Mouse (Mus musculus) left cerebral cortex, adult 6 months (tissue): ENCODE data around the gene Ppp1r12c. TPM values are rescaled to one million over a fixed set of nuclear protein-coding genes. Genes with fewer than 3 reads are reported as not detected.

Experiments used
- long read RNA-seq, 2 experiments: library from polyadenylated mRNA; unstranded; transcript quantifications; one replicate each; pipeline ENCODE4 v2.0.0; 2019 to 2020
- polyA plus RNA-seq: library from polyadenylated mRNA; unstranded; fragments of <200 nt; fragmentation: Nextera tagmentation; gene quantifications from 2 replicates; pipeline ENCODE4 v1.2.3, GENCODE M21; 2021

The Ppp1r12c gene
- 18.1 and 20.2 TPM in 2 replicates for polyA plus RNA-seq
- long read RNA-seq, experiment 1, transcript Ppp1r12c-201 (22 exons, 2,983 nt) = major isoform, 5 of 45 reads
- long read RNA-seq, experiment 1, partial matches to known transcripts = 32 of 45 reads
- long read RNA-seq, experiment 1, other reads (novel, unspliced or antisense) = 6 of 45 reads
- long read RNA-seq, experiment 2, partial matches to known transcripts = 25 of 33 reads
- long read RNA-seq, experiment 2, other reads (novel, unspliced or antisense) = 8 of 33 reads

GRCm38 (mm10) chr7:4501558-4502397 is at the start of gene Ppp1r12c:
Gene Ppp1r12c (minus strand): TSS chr7:4501680.

GRCm38 (mm10) chr7:4547221-4547641 is 45.8 kb upstream of the Ppp1r12c start, which contains the start of gene Syt5:
Gene Syt5 (minus strand): TSS chr7:4547541.

GRCm38 (mm10) chr7:4532005-4532729 is 30.7 kb upstream of the Ppp1r12c start, which contains the start of gene Dnaaf3:
Gene Dnaaf3 (minus strand): TSS chr7:4532453.

GRCm38 (mm10) chr7:4524212-4524922 is 22.9 kb upstream of the Ppp1r12c start, which contains the start of gene Tnni3:
Gene Tnni3 (minus strand): TSS chr7:4524229.

GRCm38 (mm10) chr7:4516332-4517050 is 15.0 kb upstream of the Ppp1r12c start, which contains the start of gene Tnnt1:
Gene Tnnt1 (minus strand): TSS chr7:4516382.

GRCm38 (mm10) chr7:4460576-4461434 is 40.7 kb downstream of the Ppp1r12c start, which contains the start of gene Eps8l1:
Gene Eps8l1 (plus strand): TSS chr7:4460674.

GRCm38 (mm10) chr7:4445216-4445791 is 56.2 kb downstream of the Ppp1r12c start, which contains the start of gene Rdh13:
Gene Rdh13 (minus strand): TSS chr7:4445649.

Other genes with a start within 250 kb of the Ppp1r12c start
- not detected in 2 replicates for gene Ncr1, start 164.0 kb downstream of the Ppp1r12c start, polyA plus RNA-seq
- not detected in 2 replicates for gene Gp6, start 103.9 kb downstream of the Ppp1r12c start, polyA plus RNA-seq
- 24.3 and 35.4 TPM in 2 replicates for gene Rdh13, start 56.0 kb downstream of the Ppp1r12c start, polyA plus RNA-seq
- 2.8 and 4.0 TPM in 2 replicates for gene Eps8l1, start 41.0 kb downstream of the Ppp1r12c start, polyA plus RNA-seq
- gene Tnnt1, start 14.7 kb upstream of the Ppp1r12c start, polyA plus RNA-seq = 7.3 and 8.6 TPM in 2 replicates
- gene Tnni3, start 22.5 kb upstream of the Ppp1r12c start, polyA plus RNA-seq = 0.43 TPM in 1 of 2 replicates, not detected in the other
- gene Dnaaf3, start 30.8 kb upstream of the Ppp1r12c start, polyA plus RNA-seq = 0.09 and 0.18 TPM in 2 replicates
- gene Syt5, start 45.9 kb upstream of the Ppp1r12c start, polyA plus RNA-seq = 300 and 304 TPM in 2 replicates
- gene Ptprh, start 102.4 kb upstream of the Ppp1r12c start, polyA plus RNA-seq = 0.26 and 0.45 TPM in 2 replicates
- 0.40 TPM in 2 replicates for gene Tmem86b, start 129.7 kb upstream of the Ppp1r12c start, polyA plus RNA-seq
- gene Ppp6r1, start 157.3 kb upstream of the Ppp1r12c start, polyA plus RNA-seq = 4.6 and 8.6 TPM in 2 replicates
- gene Hspbp1, start 183.4 kb upstream of the Ppp1r12c start, polyA plus RNA-seq = 128 and 156 TPM in 2 replicates
- gene Brsk1, start 188.9 kb upstream of the Ppp1r12c start, polyA plus RNA-seq = 5.6 and 6.8 TPM in 2 replicates
- 0.25 TPM in 1 of 2 replicates, not detected in the other for gene Tmem150b, start 223.6 kb upstream of the Ppp1r12c start, polyA plus RNA-seq
- 4.4 and 5.7 TPM in 2 replicates for gene Kmt5c, start 238.4 kb upstream of the Ppp1r12c start, polyA plus RNA-seq